Mouse (Mus musculus) lung, embryonic 16.5 days (tissue): ENCODE measurements around the gene 1700088E04Rik. TPM values are rescaled to one million over a fixed set of nuclear protein-coding genes. Genes with fewer than 3 reads are reported as not detected.

Experiments used
- ATAC-seq: fragments of 200-750 bp; cut with Nextera tagmentation; 2 replicates; pipeline ENCODE4 v1.8.0; 2017; ENCODE audit warnings: low read depth, mild to moderate bottlenecking, moderate library complexity
- H3K27ac ChIP-seq: fragments of 300-500 bp; sonication (generic); 2 replicates; pipeline ENCODE4 v1.5.1; 2014; ENCODE audit warnings: mild to moderate bottlenecking, control low read depth, low read length
- H3K27me3 ChIP-seq: fragments of 300-500 bp; sonication (generic); 2 replicates; pipeline ENCODE4 v1.6.1; 2014; ENCODE audit warnings: low read depth, low read length, mixed read lengths; ENCODE audit not compliant: control insufficient read depth, insufficient read depth
- H3K36me3 ChIP-seq: fragments of 300-500 bp; sonication (generic); 2 replicates; pipeline ENCODE4 v1.6.1; 2014; ENCODE audit warnings: low read length; ENCODE audit not compliant: control insufficient read depth, insufficient read depth
- H3K4me1 ChIP-seq: fragments of 300-500 bp; sonication (generic); replicated peaks from 2 replicates; pipeline ENCODE4 v1.6.1; 2014; ENCODE audit warnings: low read length, mixed read lengths; ENCODE audit not compliant: control insufficient read depth, insufficient read depth
- H3K4me2 ChIP-seq: fragments of 300-500 bp; sonication (generic); 2 replicates; pipeline ENCODE4 v1.6.1; 2014; ENCODE audit warnings: low read depth, low read length, control low read depth
- H3K4me3 ChIP-seq: fragments of 300-500 bp; sonication (generic); 2 replicates; pipeline ENCODE4 v1.5.1; 2014; ENCODE audit warnings: mild to moderate bottlenecking, low read length, control low read depth
- H3K9ac ChIP-seq: fragments of 300-500 bp; sonication (generic); 2 replicates; pipeline ENCODE4 v1.6.1; 2014; ENCODE audit warnings: low read length, control low read depth
- H3K9me3 ChIP-seq: fragments of 300-500 bp; sonication (generic); 2 replicates; pipeline ENCODE4 v1.6.1; 2016; ENCODE audit warnings: low read length; ENCODE audit not compliant: control insufficient read depth
- WGBS: fragments of 180-500 bp; shearing (Covaris S2); extraction: QIAGEN DNeasy Blood & Tissue Kit; methylation state at CpG from one replicate; pipeline ENCODE4 v1.1.7; 2014; 5-methylcytosine and 5-hydroxymethylcytosine counted together
- polyA plus RNA-seq: library from polyadenylated mRNA; unstranded; fragments of >200 nt; fragmentation: Nextera tagmentation; extraction: Ambion mirVana; gene quantifications from 2 replicates; pipeline ENCODE4 v1.2.1, GENCODE M21; 2015

The 1700088E04Rik gene
- polyA plus RNA-seq, 1 experiment from 2014 or later = 16.3 TPM

DNA sequence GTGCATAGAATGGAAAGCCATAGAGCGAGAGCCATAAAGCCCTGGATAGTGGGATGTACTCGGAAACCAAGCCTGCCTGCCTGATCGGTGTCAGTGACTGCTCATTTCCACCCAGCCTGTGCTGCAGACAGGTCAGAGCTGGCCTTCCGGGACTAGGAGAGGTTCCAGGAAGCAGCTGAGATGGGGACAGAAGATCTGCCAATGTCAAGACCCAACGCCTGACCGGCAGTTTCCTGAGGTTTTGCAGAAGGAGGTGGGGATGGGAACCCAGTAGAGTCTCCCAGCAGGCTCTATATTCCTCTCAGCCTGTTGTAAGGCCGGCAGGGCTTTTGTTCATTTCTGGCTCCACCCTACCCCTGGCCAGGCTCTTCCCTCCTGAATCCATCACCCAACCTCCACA lies 42.2 kb downstream of the 1700088E04Rik start:
- Histone ChIP-seq H3K4me2 (peak overlapping the region; percentile 31), H3K9me3 (no peaks in the 10 kb centered on the region), H3K4me3 (no peak overlapping the region), H3K27ac (peak overlapping the region; percentile 84), H3K36me3 (peaks cover 13% of the 10 kb centered on the region), H3K9ac (peak overlapping the region; percentile 21; the same call in 1 of the 2 replicates), H3K27me3 (no peaks in the 10 kb centered on the region), H3K4me1 (peaks cover 37% of the 10 kb centered on the region)
- ATAC-seq = peak; percentile 49
- WGBS = 27% methylated on average over 7 of the region's 7 CpGs

DNA sequence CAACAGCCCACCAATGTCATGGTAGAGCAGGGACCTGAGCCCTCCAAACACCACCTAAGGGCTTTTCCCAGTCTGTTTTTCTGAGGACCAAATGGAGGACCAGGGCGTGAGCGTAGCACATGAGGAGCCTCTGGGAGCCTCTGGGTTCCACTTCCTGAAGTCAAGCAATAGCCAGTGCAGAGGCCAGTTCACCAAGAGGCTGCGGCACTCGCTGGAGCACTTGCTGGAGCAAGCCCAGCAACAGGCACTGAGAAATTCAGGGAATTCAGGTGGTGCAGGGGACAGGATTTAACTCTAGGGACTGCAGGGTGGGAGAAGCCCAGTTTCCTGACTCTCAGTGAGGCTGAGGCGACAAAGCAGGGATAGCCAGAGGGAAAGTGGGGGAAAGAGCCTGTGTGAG lies 42.8 kb downstream of the 1700088E04Rik start:
- H3K27ac ChIP-seq = peak overlapping the region; percentile 84
- H3K9me3 ChIP-seq = no peaks in the 10 kb centered on the region
- peaks cover 37% of the 10 kb centered on the region for H3K4me1 ChIP-seq
- no peak for ATAC-seq
- WGBS = 56% methylated on average over 5 of the region's 5 CpGs
- no peak overlapping the region for H3K4me3 ChIP-seq
- no peak overlapping the region for H3K4me2 ChIP-seq
- peaks cover 16% of the 10 kb centered on the region for H3K36me3 ChIP-seq
- no peaks in the 10 kb centered on the region for H3K27me3 ChIP-seq
- peak overlapping the region; percentile 21; the same call in 1 of the 2 replicates for H3K9ac ChIP-seq

DNA sequence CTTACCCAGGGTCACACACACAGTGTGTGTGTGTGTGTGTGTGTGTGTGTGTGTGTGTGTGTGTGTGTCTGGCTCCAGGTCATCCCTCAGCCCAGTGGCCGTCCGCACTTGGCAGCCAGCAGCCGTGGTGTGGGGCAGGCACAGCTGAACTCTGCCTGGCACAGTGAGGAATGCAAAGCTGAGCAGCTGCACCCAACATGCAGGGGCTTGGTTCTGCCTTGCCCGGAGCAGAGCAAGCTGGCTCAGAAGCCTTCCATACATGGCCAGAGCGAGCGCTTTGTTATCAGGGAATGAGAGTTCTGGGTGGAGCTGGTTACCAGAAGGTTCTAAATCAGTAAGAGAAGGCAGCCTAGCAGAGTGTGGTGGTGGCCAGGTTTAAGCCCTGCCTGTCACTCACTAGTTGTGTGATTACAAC lies 43.4 kb downstream of the 1700088E04Rik start:
- Histone ChIP-seq H3K27ac (peak overlapping the region; percentile 84), H3K4me1 (peaks cover 37% of the 10 kb centered on the region), H3K4me2 (no peak overlapping the region), H3K9ac (no peak overlapping the region), H3K27me3 (no peaks in the 10 kb centered on the region), H3K36me3 (peaks cover 16% of the 10 kb centered on the region), H3K9me3 (no peaks in the 10 kb centered on the region), H3K4me3 (no peak overlapping the region)
- ATAC-seq = peak; percentile 53
- 18% methylated on average over 6 of the region's 6 CpGs for WGBS

DNA sequence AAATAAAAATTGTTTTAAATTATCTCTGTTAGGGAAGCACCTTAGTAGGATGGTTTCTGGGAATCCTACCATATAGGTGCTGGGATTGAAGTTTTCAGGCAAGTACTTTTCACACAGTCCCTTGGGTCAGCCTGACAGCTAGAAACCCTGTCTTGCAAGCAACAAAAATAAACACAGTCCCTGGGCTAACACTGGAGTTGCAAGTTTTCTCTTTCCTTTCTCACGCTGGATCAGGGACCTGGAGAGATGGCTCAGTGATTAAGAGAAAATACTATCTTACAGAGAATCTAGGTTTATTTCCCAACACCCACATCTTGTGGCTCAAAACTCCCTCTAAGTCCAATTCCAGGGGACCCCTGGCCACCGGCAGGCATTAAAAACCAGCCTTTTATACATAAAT lies 43.9 kb downstream of the 1700088E04Rik start:
- WGBS = 9% methylated on average over 2 of the region's 2 CpGs
- no peak overlapping the region for H3K9ac ChIP-seq

DNA sequence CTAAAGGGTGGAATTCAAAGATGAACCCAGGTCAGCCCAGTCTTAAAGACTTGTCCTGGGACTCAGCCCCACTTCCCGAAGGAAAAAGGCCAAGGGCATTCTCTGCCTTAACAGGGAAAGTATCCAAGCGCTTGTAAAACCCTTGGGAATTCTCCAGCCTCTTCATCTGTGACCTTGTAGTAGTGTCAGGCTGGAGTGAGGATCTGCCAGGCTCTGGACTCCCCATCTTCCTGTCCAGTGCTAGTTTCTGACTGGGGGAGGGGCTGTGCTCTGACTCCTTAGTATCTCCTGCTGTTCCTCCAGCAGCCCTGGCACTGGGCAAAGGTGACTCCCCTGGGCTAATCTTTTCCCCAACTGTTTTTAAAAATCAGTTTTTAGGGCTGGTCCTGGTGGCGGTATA lies 44.5 kb downstream of the 1700088E04Rik start:
- H3K4me3 ChIP-seq = no peak overlapping the region
- H3K4me1 ChIP-seq = peaks cover 37% of the 10 kb centered on the region
- H3K27me3 ChIP-seq = no peaks in the 10 kb centered on the region
- 51% methylated on average over 3 of the region's 3 CpGs for WGBS
- no peaks in the 10 kb centered on the region for H3K9me3 ChIP-seq
- peaks cover 23% of the 10 kb centered on the region for H3K36me3 ChIP-seq
- H3K9ac ChIP-seq = no peak overlapping the region
- H3K27ac ChIP-seq = no peak overlapping the region; the same call in 1 of the 2 replicates
- H3K4me2 ChIP-seq = no peak overlapping the region
- no peak for ATAC-seq

More for the DNA sequence above, 43.9 kb downstream of the 1700088E04Rik start:
- peak overlapping the region; percentile 84 for H3K27ac ChIP-seq
- peaks cover 37% of the 10 kb centered on the region for H3K4me1 ChIP-seq
- no peaks in the 10 kb centered on the region for H3K27me3 ChIP-seq
- ATAC-seq = no peak
- H3K4me3 ChIP-seq = no peak overlapping the region
- no peak overlapping the region for H3K4me2 ChIP-seq
- H3K9me3 ChIP-seq = no peaks in the 10 kb centered on the region
- H3K36me3 ChIP-seq = peaks cover 21% of the 10 kb centered on the region

DNA sequence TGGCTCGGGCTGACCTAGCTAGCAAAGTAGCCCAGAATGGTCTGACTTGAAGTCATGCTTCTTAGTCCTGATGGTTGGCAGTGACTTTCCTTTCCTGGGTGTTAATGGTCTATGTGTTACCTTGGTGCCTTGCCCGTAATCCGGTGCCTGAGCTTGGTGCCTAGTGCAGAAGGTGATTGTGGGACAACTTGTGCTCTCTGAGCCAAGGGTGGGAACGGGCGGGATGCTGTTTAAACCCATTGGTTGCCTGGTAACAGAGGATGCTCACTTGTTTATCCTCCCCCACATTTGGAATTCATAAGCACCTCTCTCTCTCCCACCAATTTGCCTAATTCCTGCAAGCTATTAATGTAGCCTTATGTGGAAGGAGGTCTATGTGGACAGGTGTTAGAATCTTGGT lies 45.6 kb downstream of the 1700088E04Rik start:
- Histone ChIP-seq H3K27ac (no peak overlapping the region), H3K4me3 (no peak overlapping the region), H3K36me3 (peaks cover 23% of the 10 kb centered on the region), H3K9ac (no peak overlapping the region), H3K27me3 (no peaks in the 10 kb centered on the region), H3K4me2 (no peak overlapping the region), H3K9me3 (no peaks in the 10 kb centered on the region), H3K4me1 (peaks cover 37% of the 10 kb centered on the region)
- WGBS = 86% methylated on average over 5 of the region's 5 CpGs
- no peak for ATAC-seq

DNA sequence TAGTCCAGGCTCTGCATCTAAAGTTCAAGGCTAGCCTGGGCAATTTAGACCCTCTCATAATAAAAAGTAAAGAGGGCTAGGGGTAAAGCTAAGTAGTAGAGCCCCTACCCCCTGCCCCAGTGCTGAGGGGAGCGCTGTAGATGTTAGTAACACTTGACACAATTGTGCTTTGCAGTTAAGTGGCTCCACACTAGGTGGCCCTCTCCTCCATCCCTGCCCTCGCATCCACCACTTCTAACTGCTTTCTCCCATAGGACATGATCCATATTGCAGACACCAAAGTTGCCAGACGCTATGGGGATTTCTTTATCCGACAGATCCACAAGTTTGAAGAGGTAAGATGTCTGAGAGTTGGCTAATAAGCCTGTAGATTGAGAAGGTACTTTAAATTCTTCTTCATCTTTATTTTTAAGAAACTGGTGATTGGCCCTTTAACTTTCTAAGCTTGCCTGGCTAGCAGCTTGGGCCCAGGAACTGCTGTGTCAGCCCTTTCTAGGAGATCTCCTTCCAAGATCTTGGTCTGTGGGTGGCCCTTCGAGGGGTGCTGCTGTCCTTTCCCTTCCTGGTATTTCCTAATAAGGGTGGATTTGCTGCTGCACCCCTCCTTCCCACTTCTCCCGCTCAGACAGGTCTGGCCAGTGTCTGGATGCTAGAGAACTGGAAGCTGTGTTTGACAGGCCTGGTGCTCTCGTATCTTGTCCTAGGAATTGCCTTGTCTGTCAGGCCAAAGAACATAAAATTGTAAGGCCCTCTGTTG lies 47.8 kb downstream of the 1700088E04Rik start:
- H3K27me3 ChIP-seq = no peaks in the 10 kb centered on the region
- no peak overlapping the region for H3K4me2 ChIP-seq
- ATAC-seq = peak; percentile 57
- no peaks in the 10 kb centered on the region for H3K9me3 ChIP-seq
- peaks cover 22% of the 10 kb centered on the region for H3K4me1 ChIP-seq
- 53% methylated on average over 7 of the region's 7 CpGs for WGBS
- no peak overlapping the region for H3K9ac ChIP-seq
- H3K36me3 ChIP-seq = peaks cover 41% of the 10 kb centered on the region
- no peak overlapping the region for H3K4me3 ChIP-seq
- 0 out of 2 replicates have a peak overlapping the region, but pooled peaks have one; percentile 7 for H3K27ac ChIP-seq

DNA sequence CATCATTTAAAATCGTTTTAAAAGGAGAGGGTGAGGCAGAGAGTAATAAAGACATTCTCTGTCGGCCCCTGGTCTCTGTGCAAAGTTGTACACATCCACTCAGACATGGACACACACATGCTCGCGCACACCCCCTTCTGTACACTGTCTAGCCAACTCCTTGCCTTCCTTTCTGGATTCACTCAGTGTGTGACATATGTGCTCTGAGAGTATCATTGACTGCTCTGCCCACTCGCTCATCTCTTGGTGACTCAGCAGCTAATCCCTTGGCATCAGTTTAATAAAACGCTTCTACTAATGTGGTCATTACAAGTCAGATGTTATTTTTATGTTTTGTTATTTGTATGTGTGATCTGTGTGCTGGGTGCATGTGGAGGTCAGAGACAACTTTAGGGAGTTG lies 48.8 kb downstream of the 1700088E04Rik start:
- Histone ChIP-seq H3K36me3 (peaks cover 45% of the 10 kb centered on the region), H3K9ac (no peak overlapping the region), H3K4me2 (no peak overlapping the region), H3K27ac (no peak overlapping the region), H3K4me3 (no peak overlapping the region), H3K4me1 (peaks cover 13% of the 10 kb centered on the region), H3K9me3 (no peaks in the 10 kb centered on the region), H3K27me3 (no peaks in the 10 kb centered on the region)
- ATAC-seq = no peak
- WGBS = 77% methylated on average over 6 of the region's 6 CpGs

DNA sequence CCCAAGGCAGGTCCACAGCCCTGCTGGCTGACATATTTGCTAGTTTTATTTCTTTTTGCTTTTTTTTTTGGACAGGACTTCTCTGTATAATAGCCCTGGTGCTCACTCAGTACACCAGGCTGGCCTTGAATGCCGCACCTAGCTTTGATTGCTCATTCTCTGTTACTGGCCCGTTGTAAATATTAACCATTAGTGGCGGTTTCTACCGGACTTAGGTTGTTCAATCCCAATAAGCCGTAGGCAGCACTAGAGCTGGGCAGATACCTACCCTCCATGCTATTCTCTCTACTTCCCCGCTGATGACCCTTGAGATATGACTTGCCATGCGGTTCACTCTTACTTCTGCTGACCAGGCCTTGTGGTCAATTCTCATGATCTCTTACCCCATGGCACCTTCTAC lies 61.5 kb downstream of the 1700088E04Rik start:
- peaks cover 61% of the 10 kb centered on the region for H3K36me3 ChIP-seq
- no peak overlapping the region for H3K4me3 ChIP-seq
- no peak overlapping the region for H3K27ac ChIP-seq
- no peak overlapping the region for H3K9ac ChIP-seq
- ATAC-seq = no peak
- WGBS = 93% methylated on average over 7 of the region's 7 CpGs
- H3K9me3 ChIP-seq = no peaks in the 10 kb centered on the region
- no peaks in the 10 kb centered on the region for H3K27me3 ChIP-seq
- no peak overlapping the region for H3K4me2 ChIP-seq
- peaks cover 11% of the 10 kb centered on the region for H3K4me1 ChIP-seq
